Mouse (Mus musculus) embryonic facial prominence, embryonic 11.5 days (tissue): ENCODE results near the gene Itgae. TPM values are rescaled to one million over a fixed set of nuclear protein-coding genes. Genes with fewer than 3 reads are reported as not detected.

Experiments
- polyA plus RNA-seq: library from polyadenylated mRNA; unstranded; fragments of >200 nt; fragmentation: Nextera tagmentation; extraction: Ambion mirVana; gene quantifications from 2 replicates; pipeline ENCODE4 v1.2.1, GENCODE M21; 2014

The Itgae gene
- polyA plus RNA-seq, 1 experiment from 2014 or later = 0.17 TPM

Other genes with a start within 250 kb of the Itgae start
- gene Atp2a3, start 129.4 kb upstream of the Itgae start, polyA plus RNA-seq = 0.74 and 1.4 TPM in 2 replicates
- gene P2rx1, start 91.5 kb upstream of the Itgae start, polyA plus RNA-seq = 1.2 and 1.3 TPM in 2 replicates
- gene Camkk1, start 71.6 kb upstream of the Itgae start, polyA plus RNA-seq = 3.4 and 4.2 TPM in 2 replicates
- 11.3 and 11.9 TPM in 2 replicates for gene Ncbp3, start 42.8 kb upstream of the Itgae start, polyA plus RNA-seq
- gene Haspin, start 47.7 kb downstream of the Itgae start, polyA plus RNA-seq = 20.1 and 21.6 TPM in 2 replicates
- gene P2rx5, start 69.8 kb downstream of the Itgae start, polyA plus RNA-seq = 0.14 TPM in 1 of 2 replicates, not detected in the other
- gene Emc6, start 86.5 kb downstream of the Itgae start, polyA plus RNA-seq = 112 and 115 TPM in 2 replicates
- 218 and 228 TPM in 2 replicates for gene Tax1bp3, start 86.5 kb downstream of the Itgae start, polyA plus RNA-seq
- gene Ctns, start 108.5 kb downstream of the Itgae start, polyA plus RNA-seq = 22.4 and 22.8 TPM in 2 replicates
- gene Shpk, start 108.9 kb downstream of the Itgae start, polyA plus RNA-seq = 0.93 and 1.0 TPM in 2 replicates
- 0.15 and 0.29 TPM in 2 replicates for gene Trpv1, start 143.7 kb downstream of the Itgae start, polyA plus RNA-seq
- gene Trpv3, start 176.8 kb downstream of the Itgae start, polyA plus RNA-seq = 0.03 TPM in 1 of 2 replicates, not detected in the other
- gene Aspa, start 239.0 kb downstream of the Itgae start, polyA plus RNA-seq = 0.32 and 0.79 TPM in 2 replicates
- not detected in 2 replicates for gene Gm49340, start 239.2 kb downstream of the Itgae start, polyA plus RNA-seq
- not detected in 2 replicates for gene Spata22, start 239.2 kb downstream of the Itgae start, polyA plus RNA-seq